Mouse (Mus musculus): ENCODE data around the gene Zfp87. TPM values are rescaled to one million over a fixed set of nuclear protein-coding genes. Genes with fewer than 3 reads are reported as not detected.

The Zfp87 gene
- total RNA-seq (2023): 22.5 to 24.2 TPM (median 23.7 TPM) in 4 replicates

GRCm38 (mm10) chr13:67525753-67526410 is at the start of gene Zfp87, which contains the start of gene Gm26965:
TSS of gene Zfp87 (minus strand) at chr13:67526177.
TSS of gene Gm26965 (minus strand) at chr13:67526151.

GRCm38 (mm10) chr13:67553730-67554129 is 27.8 kb upstream of the Zfp87 start, which contains the start of gene Zfp748:
TSS of gene Zfp748 (minus strand) at chr13:67553830.

GRCm38 (mm10) chr13:67500084-67500719 is 25.8 kb downstream of the Zfp87 start, which contains the start of gene Zfp58:
TSS of gene Zfp58 (minus strand) at chr13:67500555.

GRCm38 (mm10) chr13:67483625-67484423 is 42.2 kb downstream of the Zfp87 start, which contains the start of gene Zfp874b:
TSS of gene Zfp874b (minus strand) at chr13:67484258.

Other genes with a start within 250 kb of the Zfp87 start
- gene Zfp458, start 247.7 kb downstream of the Zfp87 start, total RNA-seq (2023): 2.3 to 4.3 TPM (median 3.1 TPM) in 4 replicates
- 1.8 to 2.7 TPM (median 2.5 TPM) in 4 replicates for gene Zfp457, start 219.7 kb downstream of the Zfp87 start, total RNA-seq (2023)
- 13.3 to 16.5 TPM (median 15.3 TPM) in 4 replicates for gene Zfp595, start 193.6 kb downstream of the Zfp87 start, total RNA-seq (2023)
- 3.0 to 4.5 TPM (median 3.2 TPM) in 3 of 4 replicates, not detected in the other for gene Gm28044, start 165.6 kb downstream of the Zfp87 start, total RNA-seq (2023)
- 6.7 to 7.9 TPM (median 7.3 TPM) in 4 replicates for gene Zfp953, start 165.6 kb downstream of the Zfp87 start, total RNA-seq (2023)
- 2.4 to 6.8 TPM (median 3.1 TPM) in 4 replicates for gene Gm28041, start 150.4 kb downstream of the Zfp87 start, total RNA-seq (2023)
- 8.8 to 11.1 TPM (median 9.2 TPM) in 4 replicates for gene Zfp456, start 150.4 kb downstream of the Zfp87 start, total RNA-seq (2023)
- 12.8 to 15.9 TPM (median 14.9 TPM) in 4 replicates for gene Zfp429, start 126.4 kb downstream of the Zfp87 start, total RNA-seq (2023)
- 1.5 to 5.7 TPM (median 2.1 TPM) in 4 replicates for gene Zfp459, start 104.8 kb downstream of the Zfp87 start, total RNA-seq (2023)
- 4.4 to 9.8 TPM (median 6.6 TPM) in 4 replicates for gene Zfp874a, start 74.6 kb downstream of the Zfp87 start, total RNA-seq (2023)
- 10.2 to 11.4 TPM (median 11.0 TPM) in 4 replicates for gene Zfp874b, start 41.9 kb downstream of the Zfp87 start, total RNA-seq (2023)
- gene Zfp58, start 25.6 kb downstream of the Zfp87 start, total RNA-seq (2023): 11.2 to 12.8 TPM (median 12.4 TPM) in 4 replicates
- 1.2 TPM in 1 of 4 replicates, not detected in the others for gene Gm26965, start within 50 bp of the Zfp87 start, total RNA-seq (2023)
- 6.5 to 8.0 TPM (median 6.8 TPM) in 4 replicates for gene Zfp748, start 27.7 kb upstream of the Zfp87 start, total RNA-seq (2023)
- gene Zfp729b, start 83.5 kb upstream of the Zfp87 start, total RNA-seq (2023): 14.8 to 18.5 TPM (median 16.9 TPM) in 4 replicates
- 0.60 to 5.3 TPM (median 1.4 TPM) in 4 replicates for gene Gm49345, start 111.6 kb upstream of the Zfp87 start, total RNA-seq (2023)
- gene Zfp729a, start 111.6 kb upstream of the Zfp87 start, total RNA-seq (2023): 10.7 to 16.3 TPM (median 13.5 TPM) in 4 replicates
- 9.3 to 12.7 TPM (median 11.0 TPM) in 4 replicates for gene Zfp738, start 160.9 kb upstream of the Zfp87 start, total RNA-seq (2023)
- gene Zfp65, start 203.0 kb upstream of the Zfp87 start, total RNA-seq (2023): 12.0 to 16.3 TPM (median 13.1 TPM) in 4 replicates
- gene Zfp85, start 229.1 kb upstream of the Zfp87 start, total RNA-seq (2023): 3.5 to 4.9 TPM (median 4.5 TPM) in 4 replicates